Mouse (Mus musculus): ENCODE data around the gene Golgb1. TPM values are rescaled to one million over a fixed set of nuclear protein-coding genes. Genes with fewer than 3 reads are reported as not detected.
A peak's percentile ranks its signal among the peaks of the same experiment; 100 is the strongest.

The Golgb1 gene
- polyA plus RNA-seq, 1 experiment = 14.3 TPM

DNA sequence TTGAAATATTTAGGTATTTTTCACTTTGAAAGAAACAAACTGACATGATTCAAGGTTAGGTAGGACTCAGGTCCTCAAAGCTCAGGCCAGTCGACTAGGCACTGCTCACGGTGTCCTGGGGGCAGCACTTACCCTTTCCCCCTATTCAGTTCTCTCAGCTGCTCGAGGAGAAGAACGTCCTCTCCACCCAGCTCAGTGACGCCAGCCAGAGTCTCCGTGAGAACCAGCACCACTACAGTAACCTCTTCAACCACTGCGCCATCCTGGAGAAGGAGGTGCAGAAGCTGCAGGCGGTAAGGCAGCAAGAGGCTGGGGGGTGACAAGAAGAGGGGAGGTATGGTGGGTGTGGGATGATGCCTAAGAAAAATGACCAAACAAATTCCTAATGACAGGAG lies 53.2 kb downstream of the Golgb1 start:
- Histone ChIP-seq H3ac (ENCODE audit: control insufficient read depth, insufficient read length) (no peak overlapping the region), H3K4me3 (no peak overlapping the region), H3K4me2 (ENCODE audit: low read depth) (no peak overlapping the region), H3K36me3 (ENCODE audit: control insufficient read depth, insufficient read depth) (peaks cover 35% of the 10 kb centered on the region), H3K27me3 (ENCODE audit: control insufficient read depth, insufficient read depth, insufficient read length) (no peaks in the 10 kb centered on the region), H3K79me2 (ENCODE audit: control insufficient read depth, insufficient read depth) (no peaks in the 10 kb centered on the region)
- TF ChIP-seq MYOD1 (IDR thresholded peaks at IDR 0.05; ENCODE audit: control insufficient read depth in 1 of 3, insufficient read length in 2 of 3, low read depth in 2 of 3) (no peak), CEBPB (IDR thresholded peaks at IDR 0.05; ENCODE audit: insufficient read depth, poor library complexity, severe bottlenecking) (no peak), TCF12 (IDR thresholded peaks at IDR 0.05; ENCODE audit: insufficient read depth, poor library complexity, severe bottlenecking) (no peak), USF1 (IDR thresholded peaks at IDR 0.05; ENCODE audit: low read depth) (no peak), MYOG (IDR thresholded peaks at IDR 0.05; ENCODE audit: control insufficient read depth in 1 of 3, insufficient read depth in 1 of 3, insufficient read length in 2 of 3, low read depth in 2 of 3) (no peak), E2F4 (IDR thresholded peaks at IDR 0.05; ENCODE audit: insufficient read depth) (no peak), MAX (IDR thresholded peaks at IDR 0.05; ENCODE audit: low read depth) (no peak), POLR2AphosphoS2 (IDR thresholded peaks at IDR 0.05; ENCODE audit: insufficient read length, low read depth) (no peak), TCF3 (IDR thresholded peaks at IDR 0.05; ENCODE audit: insufficient read length, low read depth) (no peak), POLR2A (IDR thresholded peaks at IDR 0.05; ENCODE audit: insufficient read length, low read depth) (no peak), REST (IDR thresholded peaks at IDR 0.05; ENCODE audit: insufficient read depth, insufficient read length) (no peak), SRF (IDR thresholded peaks at IDR 0.05; ENCODE audit: control insufficient read depth, insufficient read length, low read depth) (no peak)

DNA sequence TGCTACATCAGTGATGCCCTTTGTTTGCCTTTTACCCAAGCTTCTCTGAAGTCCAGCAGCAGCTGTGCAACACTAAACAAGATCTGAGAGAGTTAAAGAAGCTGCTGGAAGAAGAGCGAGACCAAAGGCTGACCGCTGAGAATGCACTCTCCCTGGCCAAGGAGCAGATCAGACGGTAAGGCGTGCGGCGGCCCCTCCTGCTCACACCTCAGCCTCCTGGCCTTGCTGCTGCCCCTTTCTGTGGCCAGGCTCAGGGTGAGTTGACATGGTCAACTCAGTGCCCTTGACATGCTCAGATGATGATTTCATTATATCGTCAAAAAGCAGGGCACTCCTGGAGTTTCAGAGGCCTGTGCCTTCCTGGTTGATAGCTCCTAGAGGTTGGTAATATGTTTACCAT lies 54.3 kb downstream of the Golgb1 start:
- Histone ChIP-seq H3K27me3 (ENCODE audit: control insufficient read depth, insufficient read depth, insufficient read length) (no peaks in the 10 kb centered on the region), H3K4me2 (ENCODE audit: low read depth) (no peak overlapping the region), H3K36me3 (ENCODE audit: control insufficient read depth, insufficient read depth) (peaks cover 35% of the 10 kb centered on the region), H3K79me2 (ENCODE audit: control insufficient read depth, insufficient read depth) (no peaks in the 10 kb centered on the region), H3ac (ENCODE audit: control insufficient read depth, insufficient read length) (no peak overlapping the region), H3K4me3 (no peak overlapping the region)
- TF ChIP-seq MYOG (IDR thresholded peaks at IDR 0.05; ENCODE audit: control insufficient read depth in 1 of 3, insufficient read depth in 1 of 3, insufficient read length in 2 of 3, low read depth in 2 of 3) = no peak
- peak; percentile 22 for TF ChIP-seq POLR2AphosphoS2 (IDR thresholded peaks at IDR 0.05; ENCODE audit: insufficient read length, low read depth)
- no peak for TF ChIP-seq E2F4 (IDR thresholded peaks at IDR 0.05; ENCODE audit: insufficient read depth)
- TF ChIP-seq MYOD1 (IDR thresholded peaks at IDR 0.05; ENCODE audit: control insufficient read depth in 1 of 3, insufficient read length in 2 of 3, low read depth in 2 of 3) = no peak

DNA sequence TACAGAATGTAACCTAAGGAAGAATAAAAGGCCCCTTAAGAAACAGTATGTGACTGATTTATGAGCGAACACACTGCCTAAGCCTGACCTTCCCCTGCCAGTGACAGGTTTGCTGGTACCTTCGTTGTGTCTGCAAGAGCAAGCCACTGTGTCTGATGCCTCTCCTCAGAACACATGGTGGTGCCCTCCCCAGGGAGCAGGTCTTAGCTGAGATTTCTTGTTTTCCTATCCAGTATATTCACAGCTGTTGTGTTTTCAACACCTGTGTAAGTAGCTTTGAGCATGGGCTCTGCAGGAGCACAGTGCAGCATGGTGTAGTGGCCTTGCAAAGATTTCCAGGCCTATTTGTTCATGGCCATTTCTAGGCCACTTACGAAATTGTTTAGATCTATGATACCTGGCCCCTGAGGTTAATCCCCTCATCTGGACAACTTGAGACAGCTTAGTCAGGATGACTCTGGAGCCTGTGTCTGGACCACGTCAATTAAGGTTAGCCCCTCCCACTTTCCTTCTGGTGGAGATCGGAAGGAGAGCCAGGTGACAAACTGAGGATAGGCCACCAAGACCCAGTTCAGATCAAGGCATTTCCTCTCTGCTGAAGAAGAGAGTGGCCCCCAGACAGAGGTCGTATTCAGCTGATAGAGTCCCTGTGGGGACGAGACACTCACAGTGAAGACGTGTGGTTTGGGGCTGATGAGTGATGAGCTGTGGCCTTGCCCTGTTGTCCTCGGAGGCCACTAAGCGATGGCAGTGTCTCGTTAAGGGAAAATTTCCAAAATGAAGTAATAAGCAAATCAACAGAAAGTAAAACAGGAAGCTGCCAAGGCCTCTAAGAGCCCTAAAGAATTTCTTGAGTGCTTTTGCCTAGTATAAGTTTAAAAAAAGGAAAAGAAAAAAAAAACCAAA lies 55.5 kb downstream of the Golgb1 start:
- no peak overlapping the region for H3K4me3 ChIP-seq
- no peak overlapping the region for H3K4me2 ChIP-seq (ENCODE audit: low read depth)
- peaks cover 31% of the 10 kb centered on the region for H3K36me3 ChIP-seq (ENCODE audit: control insufficient read depth, insufficient read depth)
- no peaks in the 10 kb centered on the region for H3K79me2 ChIP-seq (ENCODE audit: control insufficient read depth, insufficient read depth)
- TF ChIP-seq TCF3 (IDR thresholded peaks at IDR 0.05; ENCODE audit: insufficient read length, low read depth) = no peak
- no peak for TF ChIP-seq REST (IDR thresholded peaks at IDR 0.05; ENCODE audit: insufficient read depth, insufficient read length)
- TF ChIP-seq MYOG (IDR thresholded peaks at IDR 0.05; ENCODE audit: control insufficient read depth in 1 of 3, insufficient read depth in 1 of 3, insufficient read length in 2 of 3, low read depth in 2 of 3) = no peak
- TF ChIP-seq POLR2A (IDR thresholded peaks at IDR 0.05; ENCODE audit: insufficient read length, low read depth) = no peak
- no peak for TF ChIP-seq MYOD1 (IDR thresholded peaks at IDR 0.05; ENCODE audit: control insufficient read depth in 1 of 3, insufficient read length in 2 of 3, low read depth in 2 of 3)
- TF ChIP-seq MAX (IDR thresholded peaks at IDR 0.05; ENCODE audit: low read depth) = no peak
- no peak for TF ChIP-seq POLR2AphosphoS2 (IDR thresholded peaks at IDR 0.05; ENCODE audit: insufficient read length, low read depth)
- no peak for TF ChIP-seq USF1 (IDR thresholded peaks at IDR 0.05; ENCODE audit: low read depth)
- no peak for TF ChIP-seq TCF12 (IDR thresholded peaks at IDR 0.05; ENCODE audit: insufficient read depth, poor library complexity, severe bottlenecking)
- no peak for TF ChIP-seq SRF (IDR thresholded peaks at IDR 0.05; ENCODE audit: control insufficient read depth, insufficient read length, low read depth)
- no peak for TF ChIP-seq E2F4 (IDR thresholded peaks at IDR 0.05; ENCODE audit: insufficient read depth)
- TF ChIP-seq CEBPB (IDR thresholded peaks at IDR 0.05; ENCODE audit: insufficient read depth, poor library complexity, severe bottlenecking) = no peak
- H3ac ChIP-seq (ENCODE audit: control insufficient read depth, insufficient read length) = no peak overlapping the region
- H3K27me3 ChIP-seq (ENCODE audit: control insufficient read depth, insufficient read depth, insufficient read length) = no peaks in the 10 kb centered on the region

DNA sequence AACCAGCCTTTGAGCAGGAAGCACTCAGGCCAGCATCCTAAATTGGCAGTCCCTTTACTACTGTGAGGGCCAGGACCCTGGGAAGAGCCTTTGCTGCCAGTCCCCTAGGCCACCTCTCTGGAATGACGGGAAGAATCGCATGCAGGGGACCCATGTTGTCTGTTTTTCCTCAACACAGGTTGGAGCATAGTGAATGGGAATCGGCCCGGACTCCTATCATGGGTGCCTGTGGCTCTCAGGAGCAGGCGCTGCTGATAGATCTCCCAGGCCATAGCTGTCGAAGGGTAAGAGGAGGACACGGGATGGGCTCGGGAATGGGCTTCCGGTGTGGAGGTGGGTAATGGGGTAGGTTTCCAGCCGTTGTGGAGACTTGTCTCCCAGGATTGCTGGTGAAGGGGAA lies 56.4 kb downstream of the Golgb1 start:
- Histone ChIP-seq H3ac (ENCODE audit: control insufficient read depth, insufficient read length) (no peak overlapping the region), H3K4me2 (ENCODE audit: low read depth) (no peak overlapping the region), H3K36me3 (ENCODE audit: control insufficient read depth, insufficient read depth) (peaks cover 24% of the 10 kb centered on the region), H3K4me3 (no peak overlapping the region), H3K79me2 (ENCODE audit: control insufficient read depth, insufficient read depth) (no peaks in the 10 kb centered on the region), H3K27me3 (ENCODE audit: control insufficient read depth, insufficient read depth, insufficient read length) (no peaks in the 10 kb centered on the region)
- no peak for TF ChIP-seq MYOG (IDR thresholded peaks at IDR 0.05; ENCODE audit: control insufficient read depth in 1 of 3, insufficient read depth in 1 of 3, insufficient read length in 2 of 3, low read depth in 2 of 3)
- TF ChIP-seq POLR2A (IDR thresholded peaks at IDR 0.05; ENCODE audit: insufficient read length, low read depth) = no peak
- TF ChIP-seq MYOD1 (IDR thresholded peaks at IDR 0.05; ENCODE audit: control insufficient read depth in 1 of 3, insufficient read length in 2 of 3, low read depth in 2 of 3) = no peak
- TF ChIP-seq TCF12 (IDR thresholded peaks at IDR 0.05; ENCODE audit: insufficient read depth, poor library complexity, severe bottlenecking) = no peak

DNA sequence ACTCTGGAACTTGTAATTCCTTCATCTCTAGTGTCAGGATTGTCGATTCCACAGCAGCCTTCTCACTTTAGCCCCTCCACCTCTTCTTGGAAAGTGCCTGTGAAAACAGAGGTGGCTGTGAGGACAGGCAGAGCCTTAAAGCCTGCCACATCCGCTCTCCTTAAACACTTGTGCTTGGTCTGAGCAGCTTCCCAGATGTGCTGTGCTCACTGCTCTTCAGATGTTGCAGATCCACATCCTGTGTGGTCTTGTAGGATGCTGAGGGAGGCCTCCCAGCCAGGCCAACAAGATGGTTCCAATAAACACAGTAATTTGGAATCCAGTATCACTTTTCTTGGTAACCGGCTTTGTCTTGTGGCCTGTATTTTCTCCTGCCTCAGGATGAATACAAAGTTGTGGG lies 57.0 kb downstream of the Golgb1 start:
- Histone ChIP-seq H3K4me3 (no peak overlapping the region), H3K27me3 (ENCODE audit: control insufficient read depth, insufficient read depth, insufficient read length) (no peaks in the 10 kb centered on the region), H3K79me2 (ENCODE audit: control insufficient read depth, insufficient read depth) (no peaks in the 10 kb centered on the region), H3ac (ENCODE audit: control insufficient read depth, insufficient read length) (no peak overlapping the region), H3K36me3 (ENCODE audit: control insufficient read depth, insufficient read depth) (peaks cover 18% of the 10 kb centered on the region), H3K4me2 (ENCODE audit: low read depth) (no peak overlapping the region)
- no peak for TF ChIP-seq POLR2A (IDR thresholded peaks at IDR 0.05; ENCODE audit: insufficient read length, low read depth)
- no peak for TF ChIP-seq USF1 (IDR thresholded peaks at IDR 0.05; ENCODE audit: low read depth)
- no peak for TF ChIP-seq MYOG (IDR thresholded peaks at IDR 0.05; ENCODE audit: control insufficient read depth in 1 of 3, insufficient read depth in 1 of 3, insufficient read length in 2 of 3, low read depth in 2 of 3)
- no peak for TF ChIP-seq MAX (IDR thresholded peaks at IDR 0.05; ENCODE audit: low read depth)
- no peak for TF ChIP-seq CEBPB (IDR thresholded peaks at IDR 0.05; ENCODE audit: insufficient read depth, poor library complexity, severe bottlenecking)
- no peak for TF ChIP-seq MYOD1 (IDR thresholded peaks at IDR 0.05; ENCODE audit: control insufficient read depth in 1 of 3, insufficient read length in 2 of 3, low read depth in 2 of 3)
- no peak for TF ChIP-seq REST (IDR thresholded peaks at IDR 0.05; ENCODE audit: insufficient read depth, insufficient read length)
- TF ChIP-seq POLR2AphosphoS2 (IDR thresholded peaks at IDR 0.05; ENCODE audit: insufficient read length, low read depth) = no peak
- no peak for TF ChIP-seq SRF (IDR thresholded peaks at IDR 0.05; ENCODE audit: control insufficient read depth, insufficient read length, low read depth)
- no peak for TF ChIP-seq E2F4 (IDR thresholded peaks at IDR 0.05; ENCODE audit: insufficient read depth)
- TF ChIP-seq TCF3 (IDR thresholded peaks at IDR 0.05; ENCODE audit: insufficient read length, low read depth) = no peak
- TF ChIP-seq TCF12 (IDR thresholded peaks at IDR 0.05; ENCODE audit: insufficient read depth, poor library complexity, severe bottlenecking) = no peak
